Mouse (Mus musculus): Measurements from ENCODE around the gene Gcnt1. TPM values are rescaled to one million over a fixed set of nuclear protein-coding genes. Genes with fewer than 3 reads are reported as not detected.

The Gcnt1 gene
- total and polyA plus RNA-seq, 3 experiments: 0.22 TPM; not detected in 2

DNA sequence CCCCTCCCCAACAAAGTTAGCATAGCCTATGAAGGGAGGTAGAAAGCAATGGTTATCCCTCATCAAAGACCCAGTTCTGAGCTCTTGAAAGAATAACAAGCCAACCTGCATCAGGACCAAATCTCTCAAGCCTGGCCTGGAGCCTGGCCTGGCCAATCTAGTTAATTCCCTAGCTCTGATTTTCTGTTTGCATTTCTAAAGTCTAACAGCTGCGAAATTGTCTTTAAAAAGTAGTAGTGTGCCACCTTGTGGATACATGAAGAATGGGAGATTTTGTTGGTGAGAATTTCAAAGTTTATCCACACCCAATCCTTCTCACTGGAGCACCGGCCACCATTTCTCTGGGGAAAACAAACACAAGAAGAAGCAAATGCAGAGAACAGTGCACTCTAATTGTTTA is 15.8 kb upstream of the Gcnt1 start (continued):
- TF ChIP-seq JUND (IDR thresholded peaks at IDR 0.05; ENCODE audit: low read depth, low read length): no peak
- no peak for TF ChIP-seq ZMIZ1 (IDR thresholded peaks at IDR 0.05; ENCODE audit: low read depth, low read length)

DNA sequence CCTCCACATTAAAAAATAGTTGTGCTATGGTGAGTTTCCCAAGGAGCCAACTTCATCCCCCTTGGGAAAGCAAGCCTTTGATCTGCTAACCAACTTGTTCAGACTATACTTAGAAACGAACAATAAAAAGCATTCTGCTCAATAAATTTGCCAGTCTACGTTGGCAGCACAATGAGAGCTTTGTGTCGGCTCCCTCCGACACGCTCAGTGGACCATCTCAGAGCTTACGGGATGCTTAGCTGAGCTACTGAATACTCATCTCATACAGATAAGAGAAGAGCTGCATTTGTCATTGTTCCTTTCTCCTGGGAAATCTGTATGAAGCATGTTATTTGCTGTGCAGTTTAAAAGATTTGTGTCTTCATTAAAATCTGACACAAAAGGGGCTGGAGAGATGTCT is 13.8 kb upstream of the Gcnt1 start:
- no peak for TF ChIP-seq ZNF384 (IDR thresholded peaks at IDR 0.05; ENCODE audit: low read depth, low read length)
- no peaks in the 10 kb centered on the region for H3K79me2 ChIP-seq (ENCODE audit: control insufficient read depth, insufficient read depth, low read length, poor library complexity)
- H3K4me3 ChIP-seq (ENCODE audit: control insufficient read depth in 1 of 2, insufficient read depth in 1 of 2, low read depth in 2 of 2, low read length in 2 of 2): no peak overlapping the region
- H3K36me3 ChIP-seq (ENCODE audit: control insufficient read depth in 1 of 2, insufficient read depth in 2 of 2, low read length in 2 of 2): no peaks in the 10 kb centered on the region
- no peak overlapping the region for H3K9ac ChIP-seq (ENCODE audit: control insufficient read depth, low read depth, low read length, poor library complexity, severe bottlenecking)
- H3K9me3 ChIP-seq (replicated peaks; ENCODE audit: insufficient read depth, low read length): no peaks in the 10 kb centered on the region
- no peak overlapping the region for H3K27ac ChIP-seq (ENCODE audit: control insufficient read depth, low read depth, low read length)
- peaks cover 1 to 5% of the 10 kb centered on the region in 2 experiments; a peak in 2 of 4 replicates for H3K27me3 ChIP-seq (ENCODE audit: control insufficient read depth in 1 of 2, insufficient read depth in 2 of 2, low read length in 2 of 2)
- DNase-seq (ENCODE audit: low read depth, low spot score): no peak
- H3K4me1 ChIP-seq (ENCODE audit: control insufficient read depth in 1 of 2, insufficient read depth in 2 of 2, low read length in 2 of 2): no peaks in the 10 kb centered on the region

DNA sequence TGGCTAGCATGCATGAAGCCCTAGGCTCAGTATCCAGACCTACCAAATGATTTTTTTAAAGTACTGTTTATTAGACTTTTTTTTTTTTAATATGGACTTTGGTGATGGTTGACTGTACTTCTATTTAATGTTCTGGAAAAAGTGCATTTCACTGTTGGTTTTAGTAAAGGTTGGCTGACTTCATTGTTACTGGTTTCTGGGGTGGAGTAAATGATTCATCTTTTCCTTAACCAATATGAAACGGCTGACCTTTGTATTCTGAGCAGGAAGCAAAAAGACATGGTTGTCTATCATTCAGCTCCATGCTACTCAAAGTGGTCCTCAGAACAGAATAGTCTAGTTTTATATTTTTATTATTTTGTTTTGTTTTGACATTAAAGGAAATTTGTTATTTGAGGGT is 12.8 kb upstream of the Gcnt1 start:
- DNase-seq (ENCODE audit: low read depth, low spot score): no peak
- no peak for TF ChIP-seq MXI1 (IDR thresholded peaks at IDR 0.05; ENCODE audit: low read depth, low read length)
- no peak for TF ChIP-seq MYB (IDR thresholded peaks at IDR 0.05; ENCODE audit: low read depth, low read length)
- no peak for TF ChIP-seq CHD2 (IDR thresholded peaks at IDR 0.05; ENCODE audit: low read length)
- TF ChIP-seq BHLHE40 (IDR thresholded peaks at IDR 0.05; ENCODE audit: borderline replicate concordance, low read depth, low read length): no peak
- TF ChIP-seq USF2 (IDR thresholded peaks at IDR 0.05; ENCODE audit: borderline replicate concordance in 1 of 2, insufficient read depth in 1 of 2, low read depth in 1 of 2, low read length in 2 of 2): no peak
- no peak for TF ChIP-seq RCOR1 (IDR thresholded peaks at IDR 0.05; ENCODE audit: low read depth, low read length)
- no peak for TF ChIP-seq ELF1 (IDR thresholded peaks at IDR 0.05; ENCODE audit: low read depth, low read length)
- no peak for TF ChIP-seq POLR2AphosphoS2 (IDR thresholded peaks at IDR 0.05; ENCODE audit: low read length)
- no peak for TF ChIP-seq TCF12 (IDR thresholded peaks at IDR 0.05; ENCODE audit: low read depth, low read length)
- no peak for TF ChIP-seq GATA1 (IDR thresholded peaks at IDR 0.05; ENCODE audit: low read depth, low read length)
- no peak for TF ChIP-seq POLR2A (IDR thresholded peaks at IDR 0.05; ENCODE audit: control insufficient read depth in 1 of 2, insufficient read depth in 1 of 2, low read depth in 1 of 2, low read length in 2 of 2, poor library complexity in 1 of 2)
- TF ChIP-seq TBP (IDR thresholded peaks at IDR 0.05; ENCODE audit: low read depth, low read length): no peak
- no peak for TF ChIP-seq MAZ (IDR thresholded peaks at IDR 0.05; ENCODE audit: low read depth, low read length)
- TF ChIP-seq JUND (IDR thresholded peaks at IDR 0.05; ENCODE audit: low read depth, low read length): no peak
- no peak for TF ChIP-seq ZC3H11A (IDR thresholded peaks at IDR 0.05; ENCODE audit: low read depth, low read length)
- no peak for TF ChIP-seq MAFK (IDR thresholded peaks at IDR 0.05; ENCODE audit: borderline replicate concordance, low read depth, low read length)
- no peak for TF ChIP-seq CTCF (IDR thresholded peaks at IDR 0.05 in 2 of 3, conservative IDR thresholded peaks at IDR 0.05 in 1 of 3; ENCODE audit: control insufficient read depth in 1 of 3, insufficient read depth in 1 of 3, low read depth in 2 of 3, low read length in 3 of 3, poor library complexity in 1 of 3, severe bottlenecking in 1 of 3)
- TF ChIP-seq ETS1 (IDR thresholded peaks at IDR 0.05; ENCODE audit: low read depth, low read length): no peak
- no peak for TF ChIP-seq EP300 (IDR thresholded peaks at IDR 0.05; ENCODE audit: low read depth in 1 of 2, low read length in 2 of 2)
- Histone ChIP-seq H3K27ac (ENCODE audit: control insufficient read depth, low read depth, low read length) (no peak overlapping the region), H3K27me3 (ENCODE audit: control insufficient read depth in 1 of 2, insufficient read depth in 2 of 2, low read length in 2 of 2) (peaks cover 1 to 5% of the 10 kb centered on the region in 2 experiments; a peak in 2 of 4 replicates), H3K9ac (ENCODE audit: control insufficient read depth, low read depth, low read length, poor library complexity, severe bottlenecking) (no peak overlapping the region), H3K4me3 (ENCODE audit: control insufficient read depth in 1 of 2, insufficient read depth in 1 of 2, low read depth in 2 of 2, low read length in 2 of 2) (no peak overlapping the region), H3K9me3 (replicated peaks; ENCODE audit: insufficient read depth, low read length) (no peaks in the 10 kb centered on the region), H3K4me1 (ENCODE audit: control insufficient read depth in 1 of 2, insufficient read depth in 2 of 2, low read length in 2 of 2) (no peaks in the 10 kb centered on the region), H3K36me3 (ENCODE audit: control insufficient read depth in 1 of 2, insufficient read depth in 2 of 2, low read length in 2 of 2) (no peaks in the 10 kb centered on the region), H3K79me2 (ENCODE audit: control insufficient read depth, insufficient read depth, low read length, poor library complexity) (no peaks in the 10 kb centered on the region)
